Mouse (Mus musculus) midbrain, embryonic 10.5 days (tissue): ENCODE measurements at regions not wholly inside any gene's neighbourhood (a gene's known extent, or its start where the extent isn't known, plus 50 kb on each side); places are given as distances from the start of the nearest gene placed in this dataset.

Experiments used
- DNase-seq: peaks from one replicate; pipeline ENCODE4 v3.0.0-alpha.2; 2017; ENCODE audit warnings: low spot score
- H3K27ac ChIP-seq: fragments of 300-500 bp; sonication (generic); replicated peaks from 2 replicates; pipeline ENCODE4 v1.5.1; 2016; ENCODE audit warnings: mild to moderate bottlenecking
- H3K27me3 ChIP-seq: fragments of 300-500 bp; sonication (generic); 2 replicates; pipeline ENCODE4 v1.6.1; 2016; ENCODE audit warnings: low read depth, mild to moderate bottlenecking; ENCODE audit not compliant: poor library complexity, severe bottlenecking
- H3K36me3 ChIP-seq: fragments of 300-500 bp; sonication (generic); 2 replicates; pipeline ENCODE4 v1.6.1; 2016; ENCODE audit warnings: mild to moderate bottlenecking, moderate library complexity
- H3K4me1 ChIP-seq: fragments of 300-500 bp; sonication (generic); 2 replicates; pipeline ENCODE4 v1.6.1; 2016
- H3K4me3 ChIP-seq: fragments of 300-500 bp; sonication (generic); 2 replicates; pipeline ENCODE4 v1.5.1; 2016; ENCODE audit warnings: mild to moderate bottlenecking, moderate library complexity
- H3K9me3 ChIP-seq: fragments of 300-500 bp; sonication (generic); replicated peaks from 2 replicates; pipeline ENCODE4 v1.6.1; 2016; ENCODE audit warnings: mild to moderate bottlenecking
- WGBS: fragments of 180-500 bp; shearing (Covaris S2); methylation state at CpG from one replicate; pipeline ENCODE4 v1.1.7; 2016; 5-methylcytosine and 5-hydroxymethylcytosine counted together

DNA sequence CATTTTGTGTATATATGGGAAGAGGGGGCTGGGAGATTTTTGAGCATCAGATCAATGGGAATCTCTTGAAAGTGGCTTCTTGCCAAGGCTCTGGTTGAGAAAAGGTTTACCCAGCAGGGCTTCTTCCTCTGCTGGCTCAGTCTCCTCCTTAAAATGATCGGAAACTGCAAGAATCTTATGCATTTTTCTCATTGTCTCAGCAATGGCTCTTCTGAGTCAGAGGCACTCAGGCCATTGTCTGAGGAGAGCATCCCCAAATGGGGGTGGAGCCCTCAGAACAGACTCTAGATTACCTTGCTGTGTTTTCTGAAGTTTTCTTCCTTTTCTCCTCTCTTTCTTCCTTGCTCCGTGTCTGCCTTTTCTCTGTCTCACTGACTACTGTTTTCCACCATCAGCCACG lies 70.6 kb upstream of the Epha4 start:
- Histone ChIP-seq H3K9me3 (no peaks in the 10 kb centered on the region), H3K36me3 (no peaks in the 10 kb centered on the region), H3K4me3 (no peak overlapping the region), H3K27ac (no peak overlapping the region), H3K4me1 (no peaks in the 10 kb centered on the region), H3K27me3 (no peaks in the 10 kb centered on the region)
- WGBS: 67% methylated on average over 3 of the region's 3 CpGs
- no peak for DNase-seq

DNA sequence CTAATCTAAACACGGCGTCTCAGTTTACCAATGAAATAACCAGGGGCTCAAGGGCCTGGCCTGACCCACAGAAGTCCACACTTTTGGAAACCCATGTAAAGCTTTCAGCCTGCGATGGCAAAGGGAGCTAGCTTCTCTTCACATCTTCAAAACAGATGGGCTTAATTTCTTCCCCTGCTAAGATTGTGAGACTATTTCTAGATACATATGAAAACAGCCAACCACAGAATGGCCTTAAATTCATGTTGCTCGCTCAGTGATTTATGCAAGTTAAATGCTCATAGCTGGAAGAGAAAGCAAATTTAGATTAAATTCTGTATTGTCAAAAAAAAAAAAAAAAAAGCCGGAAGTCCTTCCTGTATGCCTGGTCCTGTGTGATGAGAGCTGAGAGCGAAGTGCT lies 53.2 kb upstream of the Epha4 start:
- WGBS: 92% methylated on average over 6 of the region's 6 CpGs
- no peaks in the 10 kb centered on the region for H3K9me3 ChIP-seq
- DNase-seq: no peak
- H3K4me3 ChIP-seq: no peak overlapping the region
- no peaks in the 10 kb centered on the region for H3K36me3 ChIP-seq
- H3K27ac ChIP-seq: no peak overlapping the region
- H3K4me1 ChIP-seq: peaks cover 4% of the 10 kb centered on the region; the same call in 1 of the 2 replicates
- H3K27me3 ChIP-seq: no peaks in the 10 kb centered on the region

DNA sequence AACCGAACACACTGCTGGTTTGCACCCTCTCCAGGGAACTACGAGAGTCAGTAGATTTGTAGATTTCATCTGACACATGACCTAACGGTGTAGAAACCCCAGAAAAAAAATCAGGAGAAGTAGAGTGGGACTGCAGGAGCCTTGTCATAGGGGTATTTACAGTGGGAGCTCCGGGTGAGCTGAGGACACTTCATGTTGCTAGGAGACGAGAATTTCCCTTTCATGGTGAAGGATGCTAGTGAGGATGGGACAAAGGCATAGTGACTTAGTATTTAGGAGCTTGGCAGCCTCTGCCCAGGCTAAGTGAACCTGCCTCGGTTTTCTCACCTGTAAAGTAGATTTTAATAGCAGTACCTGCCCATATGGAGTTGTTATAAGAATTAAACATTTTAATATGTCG lies 52.8 kb upstream of the Epha4 start:
- 76% methylated on average over 7 of the region's 7 CpGs for WGBS
- Histone ChIP-seq H3K27ac (no peak overlapping the region), H3K4me1 (peaks cover 4% of the 10 kb centered on the region; the same call in 1 of the 2 replicates), H3K4me3 (no peak overlapping the region), H3K27me3 (no peaks in the 10 kb centered on the region), H3K36me3 (no peaks in the 10 kb centered on the region), H3K9me3 (no peaks in the 10 kb centered on the region)
- DNase-seq: no peak
